Mouse (Mus musculus) spleen, embryonic (tissue): ENCODE results near the gene Chadl.

Experiments
- CTCF ChIA-PET: fragments of 350-600 bp; sonication (Branson Sonifier 250); formaldehyde crosslinking; loops from one replicate; lab custom pipeline; 2022; lab: Charles Lee

Gene Chadl

DNA sequence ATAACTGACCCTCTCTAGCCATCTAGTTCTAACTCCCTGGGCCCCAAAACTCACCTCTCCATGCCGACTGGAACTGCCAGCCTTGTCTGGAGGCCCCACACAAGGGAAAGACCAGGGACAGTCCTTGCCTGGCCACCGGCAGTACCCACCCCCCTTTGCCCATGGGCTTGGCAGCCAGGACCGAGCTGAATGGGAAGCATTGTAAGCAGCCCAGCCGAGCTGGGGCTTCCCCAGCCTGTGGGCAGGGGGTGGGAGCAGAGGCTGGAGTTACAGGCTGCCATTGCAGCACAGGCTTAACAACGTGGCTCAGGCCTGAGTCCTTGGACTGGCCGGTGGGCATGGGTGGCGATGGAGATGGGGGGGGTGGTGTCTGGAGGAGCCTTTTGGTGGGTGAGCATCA lies at the start of gene Chadl:
Chadl (minus strand) TSS at position 113 of the 400 bp plus-strand sequence.
- CTCF ChIA-PET, result no interaction called here

- CTCF ChIA-PET, result no interaction called here
Observed at GRCm38 (mm10) chr15:81745601-81746114, 48.6 kb upstream of the Chadl start.

DNA sequence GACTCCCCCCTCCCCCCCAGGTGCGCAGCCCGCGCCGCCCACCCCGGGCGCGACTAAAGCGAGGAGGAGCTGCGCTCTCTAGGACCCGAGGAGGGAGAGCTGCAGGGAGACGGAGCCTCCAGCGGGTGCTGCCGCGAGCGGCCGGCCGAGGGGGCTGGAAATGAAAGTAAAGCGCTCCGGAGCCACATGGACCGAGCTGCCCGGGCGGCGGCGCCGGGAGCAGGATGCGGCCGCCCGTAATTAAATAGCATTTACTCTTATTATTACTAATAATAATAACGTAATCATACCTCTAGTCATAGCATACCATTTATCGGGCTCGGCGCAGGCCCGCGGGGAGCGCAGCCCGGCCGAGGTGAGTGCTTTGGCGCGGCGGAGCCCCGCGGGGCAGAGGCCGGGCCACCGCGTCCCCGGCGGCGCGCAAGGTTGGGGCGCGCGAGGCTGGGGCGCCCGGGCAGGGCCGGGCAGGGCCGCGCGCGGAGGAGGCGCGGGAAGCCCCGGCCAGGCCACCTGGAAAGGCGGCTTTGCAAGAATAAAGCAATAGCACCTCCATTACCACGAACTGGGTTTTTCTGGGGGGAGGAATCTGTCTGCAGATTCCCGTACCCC lies 48.0 kb upstream of the Chadl start, which contains the start of the genes Zc3h7b and Rangap1:
Zc3h7b (plus strand) TSS at position 66 of the 609 bp plus-strand sequence.
Rangap1 (minus strand) TSS at position 539 of the 609 bp plus-strand sequence.
- CTCF ChIA-PET, result interaction anchor here (0.7 kb wide), 1 partner anchor 655 kb away, joined by 7 read pairs; no protein-coding TSS in a partner anchor

DNA sequence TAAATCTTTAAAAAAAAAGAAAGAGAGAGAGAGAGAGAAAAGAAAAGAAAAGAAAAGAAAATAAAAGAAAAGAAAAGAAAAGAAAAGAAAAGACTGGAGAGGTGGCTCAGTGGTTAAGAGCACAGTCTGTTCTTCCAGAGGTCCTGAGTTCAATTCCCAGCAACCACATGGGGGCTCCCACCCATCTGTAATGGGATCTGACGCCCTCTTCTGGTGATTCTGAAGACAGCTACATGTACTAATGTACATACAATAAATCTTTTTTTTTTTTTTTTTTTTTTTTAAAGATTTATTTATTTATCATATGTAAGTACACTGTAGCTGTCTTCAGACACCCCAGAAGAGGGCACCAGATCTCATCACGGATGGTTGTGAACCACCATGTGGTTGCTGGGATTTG lies 45.3 kb upstream of the Chadl start:
- CTCF ChIA-PET, result interaction anchor here (0.5 to 0.6 kb wide), 2 partner anchors 44 to 1418 kb away, joined by 11 to 12 read pairs; no protein-coding TSS in a partner anchor

DNA sequence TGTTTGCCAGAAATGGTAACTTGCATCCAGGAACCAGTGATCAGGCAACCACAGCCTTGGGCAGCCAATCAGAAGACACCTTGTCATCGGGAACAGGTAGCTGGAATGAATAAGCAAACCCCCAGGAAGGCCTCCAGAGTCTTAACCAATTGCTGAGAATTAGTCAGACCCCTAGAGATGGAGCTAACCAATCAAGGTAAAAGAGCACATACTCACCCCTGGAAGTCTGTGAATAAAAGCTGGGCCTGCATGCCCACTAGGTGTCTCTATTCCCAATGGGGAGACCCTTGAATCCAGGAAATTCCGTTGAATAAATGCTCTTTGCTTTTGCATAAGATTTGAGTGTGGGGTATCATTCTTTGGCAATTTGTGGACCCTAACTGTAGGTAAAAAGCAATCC lies 42.8 kb upstream of the Chadl start:
- CTCF ChIA-PET, result no interaction called here

- CTCF ChIA-PET, result no interaction called here
Observed at GRCm38 (mm10) chr15:81739296-81739695, 42.2 kb upstream of the Chadl start.

DNA sequence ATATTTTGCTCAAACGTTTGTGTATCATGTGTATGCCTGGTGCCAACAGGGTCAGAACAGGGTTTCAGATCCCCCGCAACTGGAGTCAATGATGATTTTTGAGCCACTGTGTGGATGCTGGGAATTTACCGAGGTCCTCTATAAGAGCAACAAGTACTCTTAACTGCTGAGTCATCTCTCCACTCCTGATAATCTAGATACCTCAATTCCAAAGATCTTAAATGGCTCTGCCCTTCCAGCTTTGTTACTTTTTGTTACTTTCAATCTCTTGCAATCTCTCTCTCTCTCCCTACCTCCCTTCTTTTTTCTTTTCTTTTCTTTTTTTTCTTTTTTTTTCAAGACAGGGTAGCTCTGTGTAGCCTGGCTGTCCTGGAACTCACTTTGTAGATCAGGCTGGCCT lies 38.0 kb upstream of the Chadl start:
- CTCF ChIA-PET, result interaction anchor here (0.6 to 0.7 kb wide), 2 partner anchors 67 to 354 kb away, joined by 3 read pairs; no protein-coding TSS in a partner anchor

GRCm38 (mm10) chr15:81729792-81730635 lies 32.9 kb upstream of the Chadl start:
- CTCF ChIA-PET, result interaction anchor here (0.6 kb wide), 2 partner anchors 235 to 485 kb away, joined by 3 to 4 read pairs; no protein-coding TSS in a partner anchor

DNA sequence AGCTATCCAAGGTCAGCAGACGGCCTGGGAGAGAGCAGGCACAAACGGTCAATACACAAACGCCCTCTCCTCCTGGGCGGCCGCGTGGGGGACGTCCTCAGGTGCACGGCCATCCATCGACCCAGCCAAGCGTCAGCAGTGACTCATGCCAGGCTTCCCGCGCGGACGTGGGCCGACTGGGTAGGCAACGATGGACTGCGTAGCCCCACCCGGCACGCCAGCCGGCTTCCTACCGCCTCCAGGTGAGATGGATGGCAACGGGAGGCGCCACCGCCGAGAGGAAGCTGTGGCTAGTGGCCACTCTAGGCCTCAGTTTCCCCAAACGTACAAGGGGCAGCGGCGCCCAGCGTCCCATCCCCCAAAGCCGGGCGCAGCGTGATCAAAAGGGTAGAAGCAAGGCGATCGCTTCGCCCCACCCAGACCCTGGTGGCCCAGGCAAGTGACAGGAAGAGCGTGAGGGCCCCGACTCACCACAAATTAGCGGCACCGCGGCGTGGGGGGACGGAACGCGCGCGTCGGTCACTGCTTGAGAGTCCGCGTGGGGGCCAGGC lies 32.2 kb upstream of the Chadl start:
- CTCF ChIA-PET, result interaction anchor here (0.6 kb wide), 1 partner anchor 236 kb away, joined by 4 read pairs; no protein-coding TSS in a partner anchor

GRCm38 (mm10) chr15:81725965-81726364 lies 28.9 kb upstream of the Chadl start:
- CTCF ChIA-PET, result no interaction called here

GRCm38 (mm10) chr15:81723653-81724052 lies 26.6 kb upstream of the Chadl start:
- CTCF ChIA-PET, result no interaction called here

- CTCF ChIA-PET, result no interaction called here
Observed at GRCm38 (mm10) chr15:81722361-81722760, 25.3 kb upstream of the Chadl start.

- CTCF ChIA-PET, result no interaction called here
Observed at GRCm38 (mm10) chr15:81719139-81719531, 22.0 kb upstream of the Chadl start.

- CTCF ChIA-PET, result no interaction called here
Observed at GRCm38 (mm10) chr15:81718336-81719138, 21.4 kb upstream of the Chadl start.

- CTCF ChIA-PET, result no interaction called here
Observed at GRCm38 (mm10) chr15:81713742-81714141, 16.7 kb upstream of the Chadl start.

DNA sequence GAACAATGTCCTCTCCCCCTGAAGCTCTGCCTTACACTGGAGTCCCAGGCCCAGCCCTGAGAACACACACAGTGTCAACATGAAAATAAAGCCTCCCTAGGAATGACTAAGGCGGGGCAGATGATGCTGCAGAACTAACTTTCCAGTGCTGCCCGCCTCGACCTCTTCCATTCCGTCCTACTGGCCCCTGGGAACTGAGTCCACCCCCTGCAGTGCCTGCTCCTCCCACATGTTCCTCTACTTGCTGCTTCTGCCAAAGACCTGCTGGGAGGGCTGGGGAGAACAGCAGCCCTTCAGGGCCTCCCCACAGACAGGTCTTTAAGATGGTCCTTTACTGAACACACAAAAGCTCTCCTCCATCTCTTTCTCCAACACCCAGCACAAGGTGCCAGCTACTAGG lies 13.7 kb upstream of the Chadl start:
- CTCF ChIA-PET, result interaction anchor here (0.6 kb wide), 1 partner anchor 1007 kb away, joined by 3 read pairs; no protein-coding TSS in a partner anchor

- CTCF ChIA-PET, result interaction anchor here (0.6 kb wide), 1 partner anchor 280 kb away, joined by 3 read pairs; no protein-coding TSS in a partner anchor
Observed at GRCm38 (mm10) chr15:81709686-81710085, 12.6 kb upstream of the Chadl start.

GRCm38 (mm10) chr15:81708991-81709390 lies 11.9 kb upstream of the Chadl start:
- CTCF ChIA-PET, result no interaction called here

GRCm38 (mm10) chr15:81703094-81703489 lies 6.0 kb upstream of the Chadl start:
- CTCF ChIA-PET, result no interaction called here

GRCm38 (mm10) chr15:81702306-81703093 lies 5.4 kb upstream of the Chadl start:
- CTCF ChIA-PET, result interaction anchor here (0.6 kb wide), 2 partner anchors 40 to 233 kb away, joined by 3 to 4 read pairs; no protein-coding TSS in a partner anchor
